Mouse (Mus musculus): ENCODE measurements around the gene Foxd1. TPM values are rescaled to one million over a fixed set of nuclear protein-coding genes. Genes with fewer than 3 reads are reported as not detected.

The Foxd1 gene
- total and polyA plus RNA-seq, 3 experiments: 0.05 TPM; not detected in 2

DNA sequence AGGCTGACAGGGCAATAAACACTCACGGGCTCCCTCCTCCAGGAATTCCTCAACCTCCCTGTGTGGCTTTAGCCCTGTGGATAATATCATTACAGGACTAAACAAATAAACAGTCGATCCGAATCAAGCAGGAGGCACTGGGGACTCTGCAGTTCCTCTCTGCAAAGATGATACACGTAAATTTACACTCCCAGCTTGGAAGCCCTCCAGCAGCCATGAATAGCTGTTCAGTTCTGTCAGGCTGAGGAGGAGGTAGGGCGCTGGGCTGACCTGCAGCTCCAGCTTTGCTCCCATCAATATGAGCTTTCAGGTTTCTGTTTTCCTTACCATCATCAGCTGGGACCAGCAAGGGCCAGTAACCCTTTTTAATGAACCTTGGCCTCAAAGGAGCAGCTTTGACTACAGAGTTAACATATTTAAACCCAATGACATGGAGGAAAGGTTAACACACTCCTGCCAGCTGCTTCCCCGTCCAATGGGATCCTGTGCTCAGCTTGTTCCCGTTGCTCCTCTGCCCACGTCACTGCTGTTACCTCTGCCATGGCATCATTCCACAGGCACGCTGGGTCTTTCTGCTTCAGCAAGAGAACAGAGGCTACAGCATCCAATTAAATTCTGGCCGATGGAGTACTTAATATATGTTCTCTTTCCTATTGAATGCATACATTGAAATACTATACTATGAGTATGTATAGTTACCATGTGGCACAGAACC lies 39.5 kb downstream of the Foxd1 start:
- Histone ChIP-seq H3K27me3 (ENCODE audit: insufficient read depth, low read length) (no peaks in the 10 kb centered on the region; the same call in 1 of the 2 replicates), H3K4me1 (ENCODE audit: insufficient read depth, low read depth, low read length) (no peaks in the 10 kb centered on the region), H3K36me3 (replicated peaks) (no peaks in the 10 kb centered on the region), H3K4me3 (ENCODE audit: low read depth, low read length) (no peak overlapping the region), H3K9me3 (replicated peaks) (no peaks in the 10 kb centered on the region)
- ATAC-seq (ENCODE audit: extremely low read depth, insufficient number of reproducible peaks, low FRiP score, poor library complexity, severe bottlenecking) (no peak), DNase-seq (ENCODE audit: low spot score) (no peak)
- TF ChIP-seq POLR2AphosphoS5 (IDR thresholded peaks at IDR 0.05; ENCODE audit: insufficient replicate concordance, low read depth, low read length) (no peak), CTCF (IDR thresholded peaks at IDR 0.05; ENCODE audit: low read depth, low read length) (no peak), GATA1 (IDR thresholded peaks at IDR 0.05; ENCODE audit: borderline replicate concordance, low read length) (no peak), TAL1 (conservative IDR thresholded peaks at IDR 0.05; ENCODE audit: low read depth, low read length) (no peak), GATA2 (IDR thresholded peaks at IDR 0.05; ENCODE audit: borderline replicate concordance, low read depth, low read length) (no peak)

Other genes starting within 250 kb of the Foxd1 start
- gene Arhgef28, start 147.8 kb upstream of the Foxd1 start, total RNA-seq (2014; fragmentation: Nextera tagmentation): not detected in 2 replicates
- gene Arhgef28, start 147.8 kb upstream of the Foxd1 start, total RNA-seq (2017): under 0.01 and 0.11 TPM in 2 replicates
- not detected in 2 replicates for gene Arhgef28, start 147.8 kb upstream of the Foxd1 start, polyA plus RNA-seq (2012)
- 49.2 and 51.6 TPM in 2 replicates for gene Utp15, start 91.2 kb upstream of the Foxd1 start, total RNA-seq (2014; fragmentation: Nextera tagmentation)
- 73.7 and 81.2 TPM in 2 replicates for gene Utp15, start 91.2 kb upstream of the Foxd1 start, total RNA-seq (2017)
- gene Utp15, start 91.2 kb upstream of the Foxd1 start, polyA plus RNA-seq (2012): 21.3 and 22.4 TPM in 2 replicates
- gene Ankra2, start 91.2 kb upstream of the Foxd1 start, total RNA-seq (2014; fragmentation: Nextera tagmentation): 19.8 and 29.0 TPM in 2 replicates
- 50.0 and 53.0 TPM in 2 replicates for gene Ankra2, start 91.2 kb upstream of the Foxd1 start, total RNA-seq (2017)
- 16.3 and 20.9 TPM in 2 replicates for gene Ankra2, start 91.2 kb upstream of the Foxd1 start, polyA plus RNA-seq (2012)
- not detected in 2 replicates for gene Gm21976, start 74.4 kb upstream of the Foxd1 start, total RNA-seq (2014; fragmentation: Nextera tagmentation)
- not detected in 2 replicates for gene Gm21976, start 74.4 kb upstream of the Foxd1 start, total RNA-seq (2017)
- gene Gm21976, start 74.4 kb upstream of the Foxd1 start, polyA plus RNA-seq (2012): not detected in 2 replicates
- 982 and 1,121 TPM in 2 replicates for gene Btf3, start 37.2 kb upstream of the Foxd1 start, total RNA-seq (2014; fragmentation: Nextera tagmentation)
- 2,215 and 2,347 TPM in 2 replicates for gene Btf3, start 37.2 kb upstream of the Foxd1 start, total RNA-seq (2017)
- gene Btf3, start 37.2 kb upstream of the Foxd1 start, polyA plus RNA-seq (2012): 141 and 144 TPM in 2 replicates
- gene Gm10320, start 137.8 kb downstream of the Foxd1 start, total RNA-seq (2014; fragmentation: Nextera tagmentation): not detected in 2 replicates
- 0.70 and 0.93 TPM in 2 replicates for gene Gm10320, start 137.8 kb downstream of the Foxd1 start, total RNA-seq (2017)
- 0.60 and 1.0 TPM in 2 replicates for gene Gm10320, start 137.8 kb downstream of the Foxd1 start, polyA plus RNA-seq (2012)